Mouse (Mus musculus): ENCODE data around the gene Cd81.
A peak's percentile ranks its signal among the peaks of the same experiment; 100 is the strongest.

Cd81 gene

DNA sequence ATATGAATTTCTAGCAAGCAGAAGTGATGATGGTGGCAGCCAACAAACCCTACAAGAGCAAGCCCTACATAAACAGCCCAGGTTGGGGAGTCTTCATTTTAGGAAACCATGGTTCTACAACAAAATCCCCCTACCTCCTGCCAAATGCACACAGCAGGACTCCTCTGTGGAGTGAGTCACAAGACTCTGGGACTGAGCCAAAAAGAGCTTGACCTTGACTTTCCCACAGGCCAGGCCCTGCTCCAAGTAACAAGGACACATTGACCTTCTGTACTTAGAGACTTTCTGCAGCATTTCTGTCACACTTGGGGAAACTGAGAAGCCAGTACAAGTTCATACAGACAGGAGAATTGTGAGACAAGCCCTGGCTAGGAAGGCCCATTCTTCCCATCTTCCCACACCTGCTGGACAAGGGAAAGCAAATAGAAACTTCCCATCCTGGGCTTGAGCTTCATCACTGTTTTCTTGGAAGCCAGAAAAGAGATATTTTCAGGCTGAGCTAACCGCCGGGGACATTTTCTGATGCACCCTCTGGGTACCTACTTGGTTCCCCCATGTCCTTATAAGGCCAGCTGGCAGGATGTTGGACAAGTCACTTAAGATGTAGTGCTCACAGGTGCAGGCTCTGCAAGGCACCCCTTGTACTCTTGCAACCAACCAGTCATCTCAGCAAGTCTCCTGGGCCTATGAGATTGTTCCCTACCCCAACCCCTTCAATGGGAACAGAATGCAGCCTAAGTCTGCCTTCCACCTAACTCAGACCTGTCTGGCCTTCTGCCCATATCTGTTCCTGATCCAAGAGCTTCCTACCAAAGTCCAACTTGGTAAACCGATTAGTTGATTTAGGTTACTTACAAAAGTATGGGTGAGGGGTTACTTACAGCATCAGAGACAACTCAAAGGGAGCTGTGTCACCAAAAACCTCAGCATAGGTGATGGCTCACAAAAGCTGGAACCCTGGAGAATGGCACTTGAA is 2.4 kb upstream of the Cd81 start:
- DNase-seq (ENCODE audit: low read depth, low spot score) = peak; percentile 71

DNA sequence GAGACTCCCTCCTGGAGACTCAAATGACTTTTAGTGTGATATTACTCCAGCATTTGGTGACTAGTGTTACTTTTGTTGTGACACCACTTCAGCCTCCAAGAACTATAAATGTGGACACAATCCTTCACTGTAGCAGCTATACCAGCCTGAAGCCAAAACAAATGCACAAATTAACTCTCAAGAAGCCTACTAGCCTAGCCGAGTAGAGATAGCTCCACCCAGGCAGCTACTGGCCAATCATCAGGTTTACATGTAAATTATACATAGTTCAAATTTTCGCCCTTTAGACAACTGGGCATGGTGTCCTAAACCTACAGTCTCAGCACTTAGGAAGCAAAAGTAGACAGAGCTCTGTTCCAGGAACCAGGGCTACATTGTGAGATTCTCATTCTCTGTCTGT is 1.2 kb upstream of the Cd81 start:
- DNase-seq (ENCODE audit: low read depth, low spot score) = no peak

DNA sequence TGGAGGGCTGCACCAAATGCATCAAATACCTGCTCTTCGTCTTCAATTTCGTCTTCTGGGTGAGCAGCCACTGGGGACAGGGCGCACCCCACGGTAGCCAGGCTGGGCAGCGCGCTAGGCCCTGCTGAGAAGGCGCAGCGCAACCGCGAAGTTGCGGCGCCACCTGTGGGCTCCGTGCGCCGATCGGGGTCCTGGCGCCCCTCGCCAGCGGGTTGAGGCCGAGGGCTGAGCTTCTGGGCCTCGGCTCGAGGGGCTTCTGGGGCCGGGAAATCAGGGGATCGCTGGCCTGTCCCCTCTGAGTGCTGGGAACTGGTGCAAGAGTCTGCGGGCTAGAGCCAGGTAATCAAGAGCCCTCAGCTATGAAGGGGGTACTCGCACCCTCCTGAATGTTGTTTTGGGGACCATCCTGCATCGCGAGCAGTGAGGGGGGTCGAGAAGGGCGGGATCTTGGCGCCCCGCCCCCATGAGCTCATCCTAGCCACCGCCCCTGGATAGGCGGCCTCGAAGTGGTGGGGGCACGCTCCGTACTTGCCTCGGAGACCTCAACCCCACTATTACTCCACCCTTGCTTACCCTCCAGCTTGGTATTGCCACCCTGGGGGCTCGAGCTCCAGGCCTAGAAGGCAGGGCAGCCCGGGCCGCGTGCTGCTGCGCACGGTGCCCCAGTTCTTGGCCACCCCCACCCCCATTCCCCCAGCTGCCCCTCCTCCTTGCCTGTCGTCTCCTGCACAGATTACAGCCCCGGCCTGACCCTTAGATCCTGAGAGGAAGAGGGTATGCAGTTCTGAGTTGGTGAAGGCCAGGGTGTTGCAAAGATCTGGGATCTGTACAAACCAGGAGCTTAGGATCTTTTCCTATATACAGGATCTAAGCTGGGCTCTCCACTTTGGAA is 715 bp downstream of the Cd81 start:
- peak; percentile 77 for DNase-seq (ENCODE audit: low read depth, low spot score)

DNA sequence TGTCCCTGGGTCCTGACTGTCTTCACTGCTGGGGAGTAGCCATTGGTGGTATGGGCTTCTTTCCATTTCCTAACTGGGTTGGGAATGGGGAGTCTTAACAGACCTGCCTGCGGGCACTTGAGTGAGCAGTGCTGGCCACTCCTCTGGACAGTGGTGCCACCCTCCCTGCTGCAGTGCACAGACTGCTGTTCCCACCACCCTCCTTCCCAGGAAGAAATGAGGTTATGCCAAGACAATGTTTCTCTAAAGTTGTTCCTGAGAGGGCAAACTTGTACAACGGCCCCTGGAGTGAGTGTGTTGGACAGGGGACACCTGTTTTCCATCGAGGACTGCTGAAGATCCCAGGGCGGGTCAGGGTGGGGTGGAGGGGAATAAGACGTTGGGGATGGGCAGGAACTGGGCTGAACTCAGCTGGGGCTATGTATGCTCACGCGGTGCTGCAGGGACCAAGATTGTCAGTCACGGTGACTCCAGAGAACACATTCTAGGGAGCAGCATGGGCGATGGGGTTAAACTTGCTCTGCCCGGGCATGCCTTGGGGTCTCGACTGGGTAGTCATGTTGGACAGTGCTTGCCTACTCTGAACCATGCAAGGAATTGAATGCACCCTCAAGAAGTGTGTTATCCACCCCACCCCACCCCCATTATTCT is 1.5 kb downstream of the Cd81 start:
- DNase-seq (ENCODE audit: low read depth, low spot score) = peak; percentile 54

DNA sequence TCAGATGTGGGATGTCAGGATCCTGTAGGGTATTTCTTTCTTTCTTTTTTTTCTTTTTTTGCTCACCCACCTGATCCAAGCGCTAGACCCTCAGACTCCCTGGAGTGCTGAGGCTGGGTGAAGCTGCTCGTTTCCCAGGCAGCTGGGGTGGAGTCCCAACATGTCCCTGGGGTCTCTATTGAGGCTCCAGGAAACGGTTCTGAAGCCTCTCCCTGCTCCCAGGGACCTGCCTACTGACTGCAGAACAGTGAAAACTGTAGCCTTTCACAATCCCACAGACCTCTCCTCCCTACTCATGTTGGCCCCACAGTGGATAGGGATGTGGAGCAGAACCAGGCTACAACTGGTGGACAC is 2.0 kb downstream of the Cd81 start:
- no peak for DNase-seq (ENCODE audit: low read depth, low spot score)

DNA sequence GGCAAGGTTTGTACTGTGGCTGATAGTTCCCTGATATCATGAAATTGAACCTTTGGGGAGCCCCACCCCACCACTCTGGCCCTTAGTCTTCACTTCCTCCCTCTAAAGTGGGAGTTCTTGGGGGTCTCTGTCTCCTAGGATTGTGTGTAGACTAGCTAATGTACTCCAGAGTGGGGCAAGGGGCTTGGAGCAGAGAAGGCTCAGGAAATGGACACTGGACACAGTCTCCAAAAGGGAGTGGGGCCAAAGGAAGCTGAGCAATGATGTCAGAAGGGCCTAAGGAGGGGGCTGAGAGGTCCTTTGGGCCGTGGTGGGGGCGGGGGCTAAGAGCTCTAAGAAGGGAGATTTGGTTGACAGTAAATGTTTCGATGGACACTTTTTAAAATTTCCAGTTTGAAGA is 2.5 kb downstream of the Cd81 start:
- DNase-seq (ENCODE audit: low read depth, low spot score) = no peak

DNA sequence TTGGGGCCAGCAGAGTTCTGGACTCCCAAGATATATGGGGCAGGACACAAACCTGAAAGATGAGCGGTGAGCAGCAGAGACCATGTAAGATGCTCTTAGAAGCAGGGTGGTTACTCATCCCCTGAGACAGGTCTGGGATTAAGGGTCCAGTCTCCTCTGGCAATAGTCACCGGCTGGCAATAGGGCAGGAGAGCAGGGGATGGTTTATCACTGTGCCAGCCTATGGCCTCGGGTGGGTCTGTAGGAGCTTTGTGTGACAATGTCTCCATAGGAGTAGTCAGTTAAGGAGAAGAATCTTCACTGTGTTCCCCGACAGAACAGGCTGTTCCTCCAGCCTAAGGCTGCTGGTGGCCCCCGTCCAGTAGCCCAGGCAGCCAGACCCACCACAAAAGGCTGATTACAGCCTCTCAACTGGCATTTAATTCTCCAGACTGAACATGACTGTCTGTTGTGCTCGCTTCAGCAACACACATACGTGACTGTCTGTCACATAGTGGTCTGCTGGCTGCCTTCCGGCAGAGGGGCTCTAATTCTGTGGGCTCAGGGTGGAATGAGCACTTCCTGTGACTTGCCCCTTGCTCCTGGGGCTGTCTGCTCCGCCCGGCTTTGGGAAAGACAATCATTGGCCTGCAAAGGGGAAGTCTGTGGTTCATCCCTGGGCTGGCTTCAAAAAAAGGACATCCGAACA is 3.1 kb downstream of the Cd81 start:
- DNase-seq (ENCODE audit: low read depth, low spot score) = no peak

DNA sequence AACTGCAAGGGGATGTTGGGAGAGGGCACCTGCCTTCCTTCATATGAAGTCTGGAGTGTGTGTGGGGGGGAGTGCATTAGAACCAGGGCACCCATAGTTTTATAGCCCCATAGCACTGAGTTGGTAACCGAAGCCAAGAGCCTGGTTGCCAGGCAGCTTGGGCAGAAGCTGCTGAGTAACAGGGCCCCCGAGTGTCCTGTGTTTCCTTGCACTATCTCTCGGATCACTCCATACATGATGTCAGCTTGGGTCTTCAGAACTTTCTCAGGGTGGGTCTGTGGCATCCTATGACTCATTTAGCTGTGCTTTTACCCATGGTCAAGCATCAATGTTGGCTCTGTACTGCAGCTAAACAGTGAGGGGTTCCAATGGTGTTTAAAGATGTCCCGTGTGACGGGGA is 4.5 kb downstream of the Cd81 start:
- no peak for DNase-seq (ENCODE audit: low read depth, low spot score)

DNA sequence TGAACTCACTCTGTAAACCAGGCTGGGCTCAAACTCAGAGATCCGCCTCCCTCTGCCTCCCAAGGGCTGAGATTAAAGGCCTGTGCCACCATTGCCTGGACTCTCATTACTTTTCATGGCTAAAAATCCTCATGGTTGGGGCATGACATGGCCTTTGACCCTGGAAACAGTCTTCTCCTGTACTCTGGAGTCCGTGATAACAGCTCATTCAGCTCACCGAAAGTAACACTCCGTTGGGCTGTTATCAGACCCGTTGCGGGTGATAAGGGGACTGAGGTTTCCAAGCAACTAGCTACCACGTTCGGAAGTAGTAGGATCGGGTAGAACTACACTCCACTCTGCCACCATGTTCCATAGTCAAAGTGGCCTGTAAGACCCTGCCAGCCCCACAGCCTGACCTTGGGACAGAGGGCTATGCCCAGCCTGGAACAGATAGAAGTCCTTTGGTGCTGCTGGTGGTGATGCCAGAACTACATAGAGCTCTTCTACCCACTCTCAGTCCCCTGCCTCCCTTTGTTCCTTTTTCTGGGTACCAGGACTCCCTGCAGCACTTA is 5.2 kb downstream of the Cd81 start:
- DNase-seq (ENCODE audit: low read depth, low spot score) = no peak

DNA sequence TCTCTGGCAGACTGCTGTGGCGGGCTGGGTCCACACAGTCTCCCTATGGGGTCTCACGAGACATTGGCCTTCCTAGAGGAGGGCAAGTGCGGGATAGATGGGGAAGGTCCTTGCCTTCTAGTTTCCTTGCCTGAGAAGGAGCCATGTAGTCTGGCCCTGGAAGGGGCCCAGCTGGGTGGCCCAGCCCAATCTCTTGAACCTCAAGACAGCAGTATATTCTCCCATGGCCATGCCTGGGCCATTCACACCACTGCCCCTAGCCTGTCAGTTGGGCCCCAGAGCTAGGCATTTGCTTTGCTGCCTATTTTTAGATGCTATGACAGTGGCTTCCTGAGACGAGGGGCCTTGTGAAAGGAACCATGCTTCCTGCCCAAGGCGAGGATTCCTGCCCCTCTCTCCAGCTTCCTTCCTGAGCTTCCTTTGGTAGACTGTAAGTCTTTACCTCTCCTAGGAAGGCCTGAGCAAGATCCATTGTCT is 5.7 kb downstream of the Cd81 start:
- no peak for DNase-seq (ENCODE audit: low read depth, low spot score)

DNA sequence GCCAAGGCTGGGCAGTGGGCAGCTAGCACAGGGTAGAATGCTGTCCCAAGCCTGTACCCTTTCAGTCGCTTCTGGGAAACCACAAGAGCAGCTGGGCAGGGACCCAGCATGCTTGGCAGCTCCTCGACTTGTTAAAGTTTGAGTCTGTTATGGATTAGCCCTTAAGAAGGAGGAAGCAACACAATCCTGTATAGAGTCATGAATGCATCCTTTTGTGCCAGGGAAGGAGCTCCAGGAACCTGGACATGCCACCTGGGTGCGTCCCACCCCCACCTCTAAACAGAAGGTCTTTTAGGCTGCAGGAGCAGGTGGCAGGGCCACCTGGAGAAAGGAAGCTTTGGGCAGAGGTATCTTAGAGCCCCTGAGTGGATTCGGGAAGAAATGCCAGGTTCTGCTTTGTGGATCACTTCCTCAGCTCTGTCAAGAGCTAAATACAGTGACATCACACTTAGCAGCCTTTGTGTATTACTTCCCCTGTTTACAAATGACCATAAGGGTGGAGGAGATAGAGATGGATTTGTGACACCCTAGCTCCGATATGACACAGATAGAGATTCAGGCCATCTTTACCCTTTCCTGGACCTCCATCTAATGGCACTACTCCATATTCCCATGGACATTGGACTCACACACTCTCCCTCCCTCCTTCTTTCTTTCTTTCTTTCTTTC is 6.8 kb downstream of the Cd81 start:
- no peak for DNase-seq (ENCODE audit: low read depth, low spot score)

DNA sequence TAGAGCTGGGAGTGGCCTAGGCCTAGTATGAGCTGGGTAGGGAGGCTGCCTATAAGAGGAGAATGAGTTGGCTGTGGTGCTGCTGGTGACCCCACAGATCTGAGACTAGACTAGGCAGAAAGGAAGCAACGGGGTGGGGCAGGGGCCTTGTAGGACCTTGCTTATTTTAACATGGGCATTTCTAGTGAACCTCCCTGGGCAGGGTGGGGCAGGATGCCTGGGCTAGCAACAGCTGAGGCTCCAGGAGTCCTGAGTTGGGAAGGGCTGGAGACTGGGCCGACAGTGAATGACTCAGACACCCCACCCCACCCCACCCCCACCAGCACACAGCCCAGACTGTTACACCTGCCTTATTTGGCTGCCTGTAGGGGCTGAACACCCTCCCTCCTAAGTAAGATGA is 10.2 kb downstream of the Cd81 start:
- peak; percentile 90 for DNase-seq (ENCODE audit: low read depth, low spot score)

DNA sequence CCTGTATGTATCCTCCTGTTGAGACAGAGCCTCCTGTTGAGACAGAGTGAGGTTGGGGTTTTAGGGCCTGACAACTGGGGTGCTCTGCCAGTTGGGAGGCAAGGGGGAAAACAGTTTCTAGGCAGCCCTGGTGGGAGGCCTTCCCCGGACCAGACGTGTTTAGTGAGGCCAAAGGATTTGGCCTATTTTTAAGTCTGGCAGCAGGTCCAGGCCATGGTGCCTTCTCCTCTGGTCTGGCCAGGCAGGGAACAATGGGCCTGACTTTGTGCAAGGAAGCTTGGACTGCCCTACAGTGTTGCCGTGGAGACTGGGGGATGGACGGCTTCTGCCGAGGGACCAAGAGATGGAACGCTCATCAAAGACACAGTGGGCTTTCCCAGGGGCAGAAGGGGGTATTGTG is 11.7 kb downstream of the Cd81 start:
- DNase-seq (ENCODE audit: low read depth, low spot score) = no peak

DNA sequence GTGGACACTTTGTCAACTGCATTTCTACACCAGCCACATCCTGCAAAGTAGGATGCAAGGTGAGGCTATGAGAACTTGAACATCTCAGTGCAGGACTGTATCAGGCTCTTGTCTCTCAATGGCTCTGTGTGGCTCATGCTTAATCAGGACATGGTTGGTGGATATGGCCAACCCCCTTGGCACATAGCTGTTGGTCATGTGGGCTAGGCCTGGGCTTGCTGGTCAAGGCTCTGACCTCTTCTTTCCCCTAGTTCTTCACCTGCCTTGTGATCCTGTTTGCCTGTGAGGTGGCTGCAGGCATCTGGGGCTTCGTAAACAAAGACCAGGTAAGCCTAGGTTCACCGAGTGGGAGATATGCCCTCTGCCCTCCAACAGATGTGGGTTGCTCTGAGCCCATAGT is 13.2 kb downstream of the Cd81 start:
- no peak for DNase-seq (ENCODE audit: low read depth, low spot score)

DNA sequence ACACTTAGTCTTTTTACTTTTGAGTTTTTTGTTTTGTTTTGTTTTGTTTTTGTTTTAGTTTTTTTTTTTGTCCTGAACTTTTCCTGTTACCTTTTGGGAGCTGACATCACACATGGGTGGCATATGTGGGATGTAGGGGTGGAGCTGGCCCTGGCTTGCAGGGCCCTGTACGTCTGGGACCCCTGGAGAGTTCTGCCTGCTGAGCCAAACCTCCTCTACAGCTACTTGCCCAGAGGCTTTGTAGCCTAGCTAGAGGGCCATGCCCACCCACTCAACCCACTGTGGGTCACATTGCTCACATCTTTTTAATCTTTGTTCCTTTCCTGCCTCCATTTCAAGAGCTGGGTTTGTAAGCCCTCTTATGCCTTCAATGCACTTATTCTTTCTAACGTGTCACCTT is 14.9 kb downstream of the Cd81 start:
- no peak for DNase-seq (ENCODE audit: low read depth, low spot score)

DNA sequence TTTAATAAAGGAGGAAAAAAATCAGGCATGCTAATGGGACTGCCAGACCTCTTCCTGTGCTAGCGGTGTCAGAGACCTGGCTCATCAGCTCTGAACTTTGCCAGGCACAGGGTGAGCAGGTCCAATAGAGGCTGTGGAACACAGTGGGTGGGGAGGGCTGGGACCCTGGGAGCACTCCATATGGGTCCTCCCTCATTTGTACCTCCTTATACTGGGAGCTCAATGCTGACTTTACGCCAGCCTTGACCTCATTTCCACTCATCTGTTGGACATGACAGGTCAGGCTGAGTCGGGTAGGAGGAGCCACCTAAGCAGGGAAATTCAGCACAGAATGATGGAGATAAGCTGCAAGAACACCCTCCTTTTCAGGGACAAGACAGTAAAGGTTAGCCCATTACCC is 15.4 kb downstream of the Cd81 start:
- DNase-seq (ENCODE audit: low read depth, low spot score) = no peak

DNA sequence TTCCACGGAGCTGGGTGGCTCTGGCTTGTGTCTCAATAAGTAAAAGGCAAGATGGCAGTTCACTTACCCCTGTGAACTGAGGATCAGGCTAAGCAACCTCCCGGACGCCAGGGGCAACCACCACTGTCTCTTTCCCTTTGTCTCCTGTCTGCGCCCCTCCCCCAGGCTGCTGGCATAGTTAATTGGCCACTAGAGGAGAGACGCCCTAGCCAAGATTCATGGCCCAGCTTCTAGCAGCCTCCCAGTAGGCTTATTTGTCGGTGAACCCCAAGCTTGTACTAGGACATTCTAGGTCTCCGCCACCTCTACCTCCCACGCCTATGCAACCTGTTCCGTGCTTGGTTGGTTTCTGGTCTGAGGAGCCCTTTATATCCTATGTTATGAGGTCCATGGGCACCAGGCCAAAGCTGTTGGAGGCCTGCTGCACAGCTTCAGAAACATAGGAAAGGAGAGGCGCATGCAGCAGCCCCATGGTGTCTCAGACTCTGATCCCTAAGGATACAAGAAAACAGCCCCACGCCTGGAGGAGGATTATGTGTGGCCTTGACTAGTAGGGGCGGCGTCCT is 15.9 kb downstream of the Cd81 start:
- peak; percentile 86 for DNase-seq (ENCODE audit: low read depth, low spot score)

DNA sequence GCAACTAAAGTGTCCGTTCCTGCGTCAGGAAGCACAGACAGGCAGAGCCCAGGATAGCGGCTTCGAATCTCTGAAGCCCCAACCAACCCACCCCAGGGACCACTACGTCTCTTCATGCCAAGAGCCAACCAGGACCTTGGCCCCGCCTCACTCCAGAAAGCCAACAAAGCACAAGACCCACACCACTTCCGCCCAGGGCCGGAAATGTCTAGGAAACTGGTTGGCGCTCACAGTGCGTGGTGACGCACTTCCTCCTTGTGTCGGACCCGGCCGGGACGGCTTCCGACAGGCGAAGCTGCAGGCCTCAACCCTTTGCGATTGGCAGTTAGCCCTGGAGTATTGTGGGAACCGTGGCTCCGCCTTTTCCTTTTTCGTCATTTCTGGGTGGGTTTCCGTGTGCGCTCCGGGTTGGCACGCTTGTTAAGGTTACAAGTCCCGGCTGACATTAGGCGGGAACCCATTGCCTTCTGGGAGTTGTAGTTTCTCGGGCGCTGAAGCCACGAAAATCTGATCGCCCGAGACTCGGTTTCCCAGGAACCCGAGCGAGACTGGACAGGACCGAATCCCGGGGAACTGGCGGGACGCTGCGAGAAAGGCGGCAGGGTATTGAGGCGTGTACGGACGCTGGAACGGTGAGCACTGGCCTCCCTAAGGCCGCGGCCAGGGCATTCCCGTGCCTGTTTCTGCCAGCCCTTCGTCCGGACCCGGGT is 16.5 kb downstream of the Cd81 start, which contains the start of gene Tssc4:
TSS of gene Tssc4 (plus strand) at position 368 of the 710 bp plus-strand sequence.
- peak; percentile 100 for DNase-seq (ENCODE audit: low read depth, low spot score)

DNA sequence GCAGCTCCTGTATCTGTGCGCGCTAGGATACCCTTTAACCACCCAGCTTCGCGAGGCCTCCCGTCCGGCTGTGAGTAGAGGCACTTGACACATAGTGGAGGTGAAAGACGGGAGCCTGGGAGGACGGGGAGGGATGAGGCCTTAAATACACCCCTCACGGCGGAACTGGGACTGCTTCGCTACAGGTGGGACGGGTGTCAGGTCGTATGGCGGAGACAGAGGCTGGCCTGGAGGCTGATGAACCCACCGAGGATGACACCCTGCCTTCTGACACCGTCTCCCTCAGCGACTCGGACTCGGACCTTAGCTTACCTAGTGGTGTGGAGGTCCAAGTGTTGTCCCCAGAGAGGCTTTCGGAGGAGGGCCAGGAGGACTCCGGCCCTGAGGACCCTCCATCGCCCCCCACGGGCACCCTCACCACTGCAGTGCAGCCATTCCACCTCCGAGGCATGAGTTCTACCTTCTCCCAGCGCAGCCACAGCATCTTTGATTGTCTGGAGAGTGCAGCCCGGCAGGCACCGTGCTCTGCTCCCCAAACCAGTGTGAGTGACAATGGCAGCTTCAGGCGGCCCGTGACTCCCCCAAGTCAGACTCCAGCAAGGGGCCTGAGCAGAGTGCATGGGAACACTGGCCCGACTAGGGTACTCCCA is 17.3 kb downstream of the Cd81 start:
- DNase-seq (ENCODE audit: low read depth, low spot score) = peak; percentile 12
